Mouse (Mus musculus): Measurements from ENCODE around the gene Senp5. TPM values are rescaled to one million over a fixed set of nuclear protein-coding genes. Genes with fewer than 3 reads are reported as not detected.

Senp5 gene
- polyA plus RNA-seq, 1 experiment: 5.5 TPM

- Histone ChIP-seq H3K4me1 (ENCODE audit: control insufficient read depth, insufficient read depth, low read length) (peaks cover 8% of the 10 kb centered on the region; the same call in 1 of the 2 replicates), H3K27ac (ENCODE audit: insufficient read depth, low read depth, low read length) (no peak overlapping the region), H3K27me3 (replicated peaks; ENCODE audit: control insufficient read depth, insufficient read depth, low read length) (no peaks in the 10 kb centered on the region), H3K4me3 (ENCODE audit: insufficient read depth, low read depth, low read length) (no peak overlapping the region), H3K36me3 (ENCODE audit: control insufficient read depth, insufficient read depth, low read length) (no peaks in the 10 kb centered on the region)
- 91% methylated on average over 3 of the region's 3 CpGs for WGBS
- DNase-seq: no peak
- TF ChIP-seq POLR2A (IDR thresholded peaks at IDR 0.05; ENCODE audit: low read depth, low read length) (no peak), CTCF (conservative IDR thresholded peaks at IDR 0.05; ENCODE audit: insufficient read depth, insufficient read length, low read depth, low read length) (no peak)
Measured at GRCm38 (mm10) chr16:32004731-32005130, 1.6 kb upstream of the Senp5 start.

- WGBS: 63% methylated on average over 5 of the region's 5 CpGs
- no peak overlapping the region for H3K4me3 ChIP-seq (ENCODE audit: insufficient read depth, low read depth, low read length)
- TF ChIP-seq POLR2A (IDR thresholded peaks at IDR 0.05; ENCODE audit: low read depth, low read length) (no peak), CTCF (conservative IDR thresholded peaks at IDR 0.05; ENCODE audit: insufficient read depth, insufficient read length, low read depth, low read length) (no peak)
- DNase-seq: peak; percentile 60
- peaks cover 9% of the 10 kb centered on the region for H3K4me1 ChIP-seq (ENCODE audit: control insufficient read depth, insufficient read depth, low read length)
- no peak overlapping the region for H3K27ac ChIP-seq (ENCODE audit: insufficient read depth, low read depth, low read length)
- no peaks in the 10 kb centered on the region for H3K27me3 ChIP-seq (replicated peaks; ENCODE audit: control insufficient read depth, insufficient read depth, low read length)
- no peaks in the 10 kb centered on the region for H3K36me3 ChIP-seq (ENCODE audit: control insufficient read depth, insufficient read depth, low read length)
Measured at GRCm38 (mm10) chr16:31996371-31996770, 6.7 kb downstream of the Senp5 start.

- no peak for TF ChIP-seq CTCF (conservative IDR thresholded peaks at IDR 0.05; ENCODE audit: insufficient read depth, insufficient read length, low read depth, low read length)
- no peak for TF ChIP-seq POLR2A (IDR thresholded peaks at IDR 0.05; ENCODE audit: low read depth, low read length)
- Histone ChIP-seq H3K4me3 (ENCODE audit: insufficient read depth, low read depth, low read length) (no peak overlapping the region), H3K4me1 (ENCODE audit: control insufficient read depth, insufficient read depth, low read length) (peaks cover 9% of the 10 kb centered on the region), H3K36me3 (ENCODE audit: control insufficient read depth, insufficient read depth, low read length) (no peaks in the 10 kb centered on the region), H3K27me3 (replicated peaks; ENCODE audit: control insufficient read depth, insufficient read depth, low read length) (no peaks in the 10 kb centered on the region), H3K27ac (ENCODE audit: insufficient read depth, low read depth, low read length) (no peak overlapping the region; the same call in 1 of the 2 replicates)
- DNase-seq: no peak
Measured at GRCm38 (mm10) chr16:31993946-31994345, 9.1 kb downstream of the Senp5 start.

- 65% methylated on average over 4 of the region's 4 CpGs for WGBS
- no peaks in the 10 kb centered on the region for H3K27me3 ChIP-seq (replicated peaks; ENCODE audit: control insufficient read depth, insufficient read depth, low read length)
- H3K4me3 ChIP-seq (ENCODE audit: insufficient read depth, low read depth, low read length): no peak overlapping the region
- TF ChIP-seq POLR2A (IDR thresholded peaks at IDR 0.05; ENCODE audit: low read depth, low read length) (no peak), CTCF (conservative IDR thresholded peaks at IDR 0.05; ENCODE audit: insufficient read depth, insufficient read length, low read depth, low read length) (no peak)
- 0 out of 2 replicates have a peak overlapping the region, but pooled peaks have one; percentile 11 for H3K27ac ChIP-seq (ENCODE audit: insufficient read depth, low read depth, low read length)
- peaks cover 7% of the 10 kb centered on the region for H3K4me1 ChIP-seq (ENCODE audit: control insufficient read depth, insufficient read depth, low read length)
- H3K36me3 ChIP-seq (ENCODE audit: control insufficient read depth, insufficient read depth, low read length): peaks cover 1% of the 10 kb centered on the region; the same call in 1 of the 2 replicates
- DNase-seq: peak; percentile 46
Measured at GRCm38 (mm10) chr16:31993195-31993594, 9.9 kb downstream of the Senp5 start.

- no peak for DNase-seq
- H3K4me3 ChIP-seq (ENCODE audit: insufficient read depth, low read depth, low read length): no peak overlapping the region
- WGBS: 69% methylated on average over 1 of the region's 1 CpGs
- no peaks in the 10 kb centered on the region for H3K27me3 ChIP-seq (replicated peaks; ENCODE audit: control insufficient read depth, insufficient read depth, low read length)
- peaks cover 1% of the 10 kb centered on the region; the same call in 1 of the 2 replicates for H3K36me3 ChIP-seq (ENCODE audit: control insufficient read depth, insufficient read depth, low read length)
- no peak overlapping the region for H3K27ac ChIP-seq (ENCODE audit: insufficient read depth, low read depth, low read length)
- TF ChIP-seq POLR2A (IDR thresholded peaks at IDR 0.05; ENCODE audit: low read depth, low read length) (no peak), CTCF (conservative IDR thresholded peaks at IDR 0.05; ENCODE audit: insufficient read depth, insufficient read length, low read depth, low read length) (peak; percentile 24; the same call in 1 of the 2 replicates)
- H3K4me1 ChIP-seq (ENCODE audit: control insufficient read depth, insufficient read depth, low read length): peaks cover 6% of the 10 kb centered on the region
Measured at GRCm38 (mm10) chr16:31992039-31992438, 11.0 kb downstream of the Senp5 start.

- Histone ChIP-seq H3K36me3 (ENCODE audit: control insufficient read depth, insufficient read depth, low read length) (peaks cover 4% of the 10 kb centered on the region), H3K27me3 (replicated peaks; ENCODE audit: control insufficient read depth, insufficient read depth, low read length) (no peaks in the 10 kb centered on the region), H3K4me3 (ENCODE audit: insufficient read depth, low read depth, low read length) (no peak overlapping the region), H3K4me1 (ENCODE audit: control insufficient read depth, insufficient read depth, low read length) (no peaks in the 10 kb centered on the region), H3K27ac (ENCODE audit: insufficient read depth, low read depth, low read length) (no peak overlapping the region)
- no peak for TF ChIP-seq CTCF (conservative IDR thresholded peaks at IDR 0.05; ENCODE audit: insufficient read depth, insufficient read length, low read depth, low read length)
- no peak for TF ChIP-seq POLR2A (IDR thresholded peaks at IDR 0.05; ENCODE audit: low read depth, low read length)
- DNase-seq: no peak
- WGBS: 84% methylated on average over 5 of the region's 5 CpGs
Measured at GRCm38 (mm10) chr16:31980946-31981345, 22.1 kb downstream of the Senp5 start.

GRCm38 (mm10) chr16:31979501-31979900, 23.6 kb downstream of the Senp5 start:
- no peak overlapping the region for H3K27ac ChIP-seq (ENCODE audit: insufficient read depth, low read depth, low read length)
- WGBS: 90% methylated on average over 3 of the region's 3 CpGs

More at GRCm38 (mm10) chr16:31979501-31979900, 23.6 kb downstream of the Senp5 start:
- H3K27me3 ChIP-seq (replicated peaks; ENCODE audit: control insufficient read depth, insufficient read depth, low read length): no peaks in the 10 kb centered on the region
- peaks cover 4% of the 10 kb centered on the region for H3K36me3 ChIP-seq (ENCODE audit: control insufficient read depth, insufficient read depth, low read length)
- no peaks in the 10 kb centered on the region for H3K4me1 ChIP-seq (ENCODE audit: control insufficient read depth, insufficient read depth, low read length)
- no peak for DNase-seq
- H3K4me3 ChIP-seq (ENCODE audit: insufficient read depth, low read depth, low read length): no peak overlapping the region
- TF ChIP-seq CTCF (conservative IDR thresholded peaks at IDR 0.05; ENCODE audit: insufficient read depth, insufficient read length, low read depth, low read length): no peak
- TF ChIP-seq POLR2A (IDR thresholded peaks at IDR 0.05; ENCODE audit: low read depth, low read length): no peak
